Mouse (Mus musculus): ENCODE data around the gene Cchcr1.

Gene Cchcr1

DNA sequence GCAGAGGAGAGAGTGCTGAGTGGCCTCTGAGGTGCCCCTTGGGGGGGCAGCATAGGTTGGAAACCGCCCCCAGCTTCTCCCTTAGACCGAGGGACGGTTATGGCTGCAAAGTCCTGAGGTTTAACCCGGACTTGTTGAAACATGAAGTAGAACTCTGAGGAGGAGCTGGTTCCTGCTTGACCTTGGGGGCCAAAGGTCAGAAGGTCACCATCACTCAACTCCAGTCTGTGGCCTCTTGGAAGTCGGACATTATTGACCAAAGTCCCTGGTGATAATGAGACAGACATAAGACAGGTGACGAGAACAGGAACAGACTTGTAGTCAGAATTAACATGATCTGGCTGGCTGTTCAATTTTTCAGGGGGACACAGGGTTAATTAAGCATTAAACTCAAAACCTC, 2.1 kb upstream of the Cchcr1 start:
- no peak for DNase-seq (ENCODE audit: extremely low read depth, low read depth)

DNA sequence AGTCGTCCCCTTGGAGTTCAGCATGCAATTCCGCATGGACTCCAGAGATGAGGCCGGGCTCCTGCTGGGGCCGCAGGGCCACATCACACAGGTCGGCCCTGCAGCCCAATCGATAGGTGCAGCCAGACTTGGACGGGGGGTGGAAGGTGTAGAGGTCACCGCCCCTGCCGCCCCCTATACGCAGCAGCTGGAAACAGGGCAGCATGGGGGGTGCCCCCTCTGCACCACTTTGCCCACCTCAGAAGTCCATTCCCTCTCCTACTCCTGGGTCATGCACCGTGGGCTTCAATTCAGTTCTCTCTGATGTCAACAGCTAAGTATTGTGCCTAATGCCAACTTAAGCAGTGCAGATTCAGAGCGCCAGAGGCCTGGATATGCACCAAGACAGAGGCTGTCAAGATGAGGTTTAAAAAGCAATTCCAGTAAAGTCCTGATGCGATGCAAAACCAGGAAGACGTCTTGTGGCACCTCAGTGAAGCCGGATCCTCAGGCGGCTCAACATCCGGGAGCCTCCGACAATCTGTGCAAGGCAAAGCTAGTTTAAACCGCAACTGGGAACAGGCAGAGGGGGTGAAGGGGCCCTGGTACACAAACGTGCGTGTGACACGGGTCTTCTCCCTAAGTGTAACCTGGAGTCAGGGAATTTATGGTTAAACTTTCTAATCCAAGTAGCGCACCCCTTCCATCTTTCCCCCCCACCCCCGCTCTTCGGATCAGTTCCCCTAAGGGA, 824 bp upstream of the Cchcr1 start:
- DNase-seq (ENCODE audit: extremely low read depth, low read depth) = peak; percentile 23

- DNase-seq (ENCODE audit: extremely low read depth, low read depth) = peak; percentile 22
These were observed 626 bp downstream of the Cchcr1 start for GRCm38 (mm10) chr17:35517526-35517925.

- DNase-seq (ENCODE audit: extremely low read depth, low read depth) = no peak
These were observed 7.5 kb downstream of the Cchcr1 start for GRCm38 (mm10) chr17:35524354-35524753.

GRCm38 (mm10) chr17:35526644-35527043, 9.7 kb downstream of the Cchcr1 start:
- DNase-seq (ENCODE audit: extremely low read depth, low read depth) = no peak

DNA sequence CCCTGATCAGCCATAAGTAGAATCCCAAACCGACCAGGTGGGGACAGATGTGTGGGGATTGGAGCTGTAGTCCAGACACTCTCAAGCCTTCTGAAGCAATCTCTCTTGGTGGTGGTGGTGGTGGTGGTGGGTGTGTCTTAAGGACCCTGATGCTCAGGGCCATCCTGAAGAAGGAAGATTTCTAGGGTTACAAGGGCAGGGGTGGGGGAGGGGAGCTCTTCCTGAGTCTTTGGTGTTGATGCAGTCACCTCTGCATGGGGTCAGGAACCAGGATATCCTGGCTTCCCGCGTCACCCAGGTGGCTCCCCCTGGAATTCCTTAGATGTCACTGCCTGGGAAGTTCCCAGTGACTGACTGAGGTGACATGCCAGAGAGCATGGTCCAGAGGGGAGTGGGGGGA, 15.5 kb downstream of the Cchcr1 start:
- no peak for DNase-seq (ENCODE audit: extremely low read depth, low read depth)

GRCm38 (mm10) chr17:35532901-35533300, 16.0 kb downstream of the Cchcr1 start, which contains the start of gene Psors1c2:
Gene Psors1c2 (plus strand): TSS chr17:35533201.
- no peak for DNase-seq (ENCODE audit: extremely low read depth, low read depth)

- peak; percentile 41 for DNase-seq (ENCODE audit: extremely low read depth, low read depth)
These were observed 17.4 kb downstream of the Cchcr1 start for GRCm38 (mm10) chr17:35534343-35534742.

GRCm38 (mm10) chr17:35537421-35537820, 20.5 kb downstream of the Cchcr1 start:
- DNase-seq (ENCODE audit: extremely low read depth, low read depth) = no peak

DNA sequence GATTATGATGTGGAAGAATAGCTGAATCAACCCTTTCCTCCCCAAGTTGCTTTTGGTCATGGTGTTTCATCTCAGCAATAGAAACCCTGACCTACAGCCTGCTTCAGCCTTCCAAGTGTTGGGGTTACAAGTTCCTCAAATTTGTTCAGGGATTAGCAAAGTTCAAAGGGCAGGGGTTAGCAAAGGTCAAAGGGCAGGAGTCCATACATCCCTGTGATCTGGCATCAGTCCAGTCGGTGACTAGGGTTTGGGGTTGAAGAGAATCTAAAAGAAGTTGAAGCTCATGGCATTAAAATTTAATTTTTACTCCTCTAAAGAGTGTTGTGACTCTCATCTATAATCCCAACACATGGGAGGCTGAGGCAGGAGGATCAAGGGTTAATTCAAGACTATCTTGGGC, 21.6 kb downstream of the Cchcr1 start:
- no peak for DNase-seq (ENCODE audit: extremely low read depth, low read depth)

DNA sequence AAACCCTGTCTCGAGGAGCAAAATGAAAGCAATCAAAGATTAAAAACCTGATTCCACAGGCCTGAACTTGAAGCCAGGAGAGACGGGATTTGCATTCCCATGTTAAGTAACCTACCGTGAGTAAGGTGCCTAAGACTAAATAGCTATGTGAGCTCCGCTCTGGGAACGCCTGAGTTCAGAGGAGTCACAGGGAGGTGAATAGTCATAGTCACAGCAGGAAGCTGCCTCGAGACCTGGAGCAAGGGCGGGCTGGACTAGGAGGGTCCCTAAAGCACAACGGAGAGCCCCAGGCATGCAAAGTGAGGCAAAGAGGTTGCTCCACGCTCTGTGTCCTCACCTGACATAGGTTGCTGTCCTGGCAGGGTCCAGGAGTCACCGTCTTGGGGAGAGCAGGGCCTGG, 22.6 kb downstream of the Cchcr1 start:
- DNase-seq (ENCODE audit: extremely low read depth, low read depth) = no peak

- no peak for DNase-seq (ENCODE audit: extremely low read depth, low read depth)
These were observed 26.0 kb downstream of the Cchcr1 start for GRCm38 (mm10) chr17:35542761-35543411.

- DNase-seq (ENCODE audit: extremely low read depth, low read depth) = no peak
These were observed 26.5 kb downstream of the Cchcr1 start for GRCm38 (mm10) chr17:35543412-35543861.

DNA sequence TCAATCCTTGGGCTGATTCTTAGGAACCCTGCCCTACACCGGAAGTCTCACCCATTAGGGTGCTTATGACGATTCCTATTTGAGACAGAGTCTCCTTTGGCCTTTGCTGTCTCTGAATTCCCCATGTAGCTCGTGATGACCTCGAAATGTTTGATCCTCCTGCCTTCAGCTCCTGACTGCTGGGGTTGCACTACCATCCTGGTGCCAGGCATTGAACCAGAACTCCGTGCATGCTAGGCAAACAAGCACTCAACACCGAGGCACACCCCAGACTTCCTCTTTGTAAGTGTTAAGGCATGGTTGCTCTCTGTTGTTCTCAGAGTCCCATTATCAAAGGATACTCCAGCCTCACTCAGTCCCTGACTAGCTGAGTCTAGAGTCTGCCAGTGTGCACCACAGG, 27.1 kb downstream of the Cchcr1 start:
- DNase-seq (ENCODE audit: extremely low read depth, low read depth) = peak; percentile 26

- DNase-seq (ENCODE audit: extremely low read depth, low read depth) = peak; percentile 36
These were observed 27.8 kb downstream of the Cchcr1 start for GRCm38 (mm10) chr17:35544680-35545079.

DNA sequence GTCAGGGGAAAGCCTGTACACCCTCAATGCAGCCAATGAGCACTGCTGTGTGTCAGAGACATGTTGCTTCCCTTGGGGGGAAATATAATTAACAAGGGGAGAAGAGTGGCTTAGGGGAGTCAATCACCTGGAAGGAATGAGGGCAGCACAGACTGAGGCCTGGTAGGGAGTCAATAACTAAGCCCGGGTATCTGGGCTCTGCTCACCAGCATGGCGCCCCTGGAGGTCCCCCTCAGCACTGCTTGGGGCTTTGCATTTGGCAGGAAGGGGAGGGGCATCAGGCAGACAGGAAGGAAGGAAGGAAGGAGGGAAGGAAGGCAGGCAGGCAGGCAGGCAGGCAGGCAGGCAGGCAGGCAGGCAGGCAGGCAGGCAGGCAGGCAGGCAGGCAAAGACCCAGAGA, 30.6 kb downstream of the Cchcr1 start:
- DNase-seq (ENCODE audit: extremely low read depth, low read depth) = no peak

DNA sequence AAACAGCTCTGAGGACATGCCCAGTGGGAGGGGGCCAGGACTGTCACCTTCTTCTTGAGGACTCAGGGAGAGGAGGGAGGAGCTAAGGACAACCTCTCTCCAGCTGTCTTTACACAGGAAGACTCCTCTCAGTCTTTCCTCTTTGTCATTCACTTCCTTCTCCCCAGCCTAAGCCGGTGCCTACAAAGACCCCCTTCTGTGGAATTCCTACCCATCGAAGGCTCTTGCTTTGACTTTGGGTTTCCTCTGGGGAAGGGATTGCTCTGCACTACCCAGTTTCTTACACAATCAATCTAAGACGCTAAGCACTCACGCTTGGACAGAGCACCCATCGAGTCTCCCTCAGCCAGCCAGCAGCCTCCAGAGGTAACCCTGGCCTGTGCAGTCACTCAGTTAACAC, 31.7 kb downstream of the Cchcr1 start:
- DNase-seq (ENCODE audit: extremely low read depth, low read depth) = no peak

GRCm38 (mm10) chr17:35549437-35550142, 32.7 kb downstream of the Cchcr1 start:
- no peak for DNase-seq (ENCODE audit: extremely low read depth, low read depth)

DNA sequence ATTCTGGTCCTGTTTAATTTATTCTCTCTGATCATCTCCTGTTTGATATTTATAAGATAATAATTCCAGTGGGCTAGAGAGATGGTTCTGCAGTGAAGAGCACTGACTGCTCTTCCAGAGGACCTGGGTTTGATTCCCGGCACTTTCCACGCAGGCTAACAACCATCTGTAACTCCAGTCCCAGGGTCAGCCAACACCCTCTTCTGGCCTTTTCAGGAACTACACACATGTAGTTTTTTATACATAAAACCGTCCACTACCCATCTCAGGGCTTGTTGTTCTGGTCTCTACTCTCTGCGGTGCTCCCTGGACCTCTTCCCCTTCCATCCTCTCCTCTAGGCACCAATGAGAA, 33.2 kb downstream of the Cchcr1 start:
- DNase-seq (ENCODE audit: extremely low read depth, low read depth) = no peak

- no peak for DNase-seq (ENCODE audit: extremely low read depth, low read depth)
These were observed 34.0 kb downstream of the Cchcr1 start for GRCm38 (mm10) chr17:35550871-35551270.

DNA sequence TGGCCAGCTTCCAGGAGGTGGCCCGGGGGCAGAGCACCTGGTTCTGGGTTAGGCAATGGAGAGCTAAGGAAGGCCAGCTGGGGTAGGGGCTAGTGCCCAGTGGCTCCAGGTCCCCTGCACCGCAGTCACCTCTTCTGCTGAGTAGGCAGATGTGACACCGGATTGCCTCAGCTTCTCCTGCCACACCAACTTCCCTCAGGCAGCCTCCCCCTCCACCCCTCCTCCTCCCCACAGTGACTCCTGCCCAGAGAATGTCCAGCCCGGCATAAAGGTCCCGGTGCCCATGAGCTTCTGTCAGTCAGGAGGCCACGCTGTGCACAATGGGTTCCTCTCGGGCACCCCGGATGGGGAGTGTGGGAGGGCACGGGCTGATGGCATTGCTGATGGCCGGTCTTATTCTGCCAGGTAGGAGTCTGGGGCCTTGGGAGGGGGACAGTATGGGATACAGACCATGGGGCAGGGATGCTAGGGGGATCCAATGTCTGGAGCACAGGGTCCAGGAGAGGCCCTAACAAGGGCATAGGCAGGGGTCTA, 35.0 kb downstream of the Cchcr1 start, which contains the start of gene Cdsn:
Gene Cdsn (plus strand): TSS at position 248 of the 534 bp plus-strand sequence.
- no peak for DNase-seq (ENCODE audit: extremely low read depth, low read depth)

GRCm38 (mm10) chr17:35554321-35554720, 37.4 kb downstream of the Cchcr1 start:
- DNase-seq (ENCODE audit: extremely low read depth, low read depth) = no peak

All from MEL-GATA-1-ER (cell line).